Mouse (Mus musculus): ENCODE results near the gene Slc35e4.

Slc35e4 gene

GRCm38 (mm10) chr11:3863454-3864112, 50.9 kb downstream of the Slc35e4 start, which contains the start of gene Osbp2:
Gene Osbp2, minus strand, starts transcription at chr11:3863903.
- peak; percentile 44 for DNase-seq (ENCODE audit: low spot score)

GRCm38 (mm10) chr11:3862661-3863453, 51.6 kb downstream of the Slc35e4 start:
- DNase-seq (ENCODE audit: low spot score) = no peak

DNA sequence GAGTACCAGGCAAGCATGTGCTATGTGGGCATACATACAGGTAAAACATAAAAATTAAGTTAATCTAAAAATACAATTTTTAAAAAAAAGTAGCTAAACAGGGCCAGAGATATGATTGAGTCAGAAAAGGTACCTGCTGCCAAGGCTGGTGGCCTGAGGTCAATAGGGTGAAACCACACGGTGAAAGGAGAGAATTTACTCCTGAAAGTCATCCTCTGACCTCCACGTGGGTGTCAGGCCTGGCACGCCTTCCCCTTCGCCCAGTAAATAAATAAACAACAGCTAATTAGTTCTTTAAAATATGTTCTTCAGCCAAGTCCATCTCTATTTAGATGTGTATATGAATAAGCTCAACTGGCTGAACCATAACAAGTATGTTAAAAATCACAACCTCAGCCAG, 54.1 kb downstream of the Slc35e4 start:
- no peak for DNase-seq (ENCODE audit: low spot score)

- no peak for DNase-seq (ENCODE audit: low spot score)
Measured at GRCm38 (mm10) chr11:3859778-3860177, 54.7 kb downstream of the Slc35e4 start.

GRCm38 (mm10) chr11:3857902-3858301, 56.6 kb downstream of the Slc35e4 start:
- no peak for DNase-seq (ENCODE audit: low spot score)
